Comparison of ENCODE assay signal across 10 mouse cellular contexts in genomic region chrX:103533831-103534230, GRCm38 (mm10).
DNase-seq lines count a peak whose midpoint lies in the region; ATAC-seq lines count a peak whose summit lies in the region.
"Had no signal": no experiment of that assay in that cellular context is flagged by ENCODE, and none has a peak within 500 bp of the region (broad histone marks: within the 10 kb centered on the region; RNA-seq: fewer than 3 reads in every experiment).

No protein-coding gene starts in this region.

- ATAC-seq in embryonic facial prominence, embryonic 11.5 days (replicated peaks; ENCODE audit: insufficient number of reproducible peaks, low FRiP score, low TSS enrichment, low read depth): no peak
- no peak for ATAC-seq in hindbrain, embryonic 11.5 days (ENCODE audit: low FRiP score)
- no peak for ATAC-seq in midbrain, embryonic 14.5 days (ENCODE audit: low FRiP score, low TSS enrichment)
- ATAC-seq in activated CD4-positive, CD25-positive, alpha-beta regulatory T cell, adult 4 months: no peak

- H3K27ac ChIP-seq in embryonic facial prominence, embryonic 11.5 days (replicated peaks; ENCODE audit: low read depth, low read length): peak overlapping the region; percentile 62
- peak overlapping the region; percentile 89 for H3K27ac ChIP-seq in hindbrain, embryonic 11.5 days (ENCODE audit: low read depth, low read length)
- H3K27ac ChIP-seq in midbrain, embryonic 14.5 days (replicated peaks; ENCODE audit: low read depth, low read length): peak overlapping the region; percentile 94
- H3K27ac ChIP-seq: liver, embryonic 14.5 days had no signal

- WGBS in embryonic facial prominence, embryonic 11.5 days: 16% methylated on average over 1 of the region's 1 CpGs
- WGBS in hindbrain, embryonic 11.5 days: 8% methylated on average over 1 of the region's 1 CpGs
- 14% methylated on average over 1 of the region's 1 CpGs for WGBS in midbrain, embryonic 14.5 days

- H3K4me1 ChIP-seq in embryonic facial prominence, embryonic 11.5 days (ENCODE audit: control insufficient read depth, insufficient read depth, low read length): no peaks in the 10 kb centered on the region
- 0 out of 2 replicates have a peak, but pooled peaks cover 2% of the 10 kb centered on the region for H3K4me1 ChIP-seq in hindbrain, embryonic 11.5 days (replicated peaks; ENCODE audit: control insufficient read depth, insufficient read depth, low read length)
- peaks cover 20% of the 10 kb centered on the region for H3K4me1 ChIP-seq in midbrain, embryonic 14.5 days (ENCODE audit: control insufficient read depth, insufficient read depth, low read length)

- H3K4me3 ChIP-seq in embryonic facial prominence, embryonic 11.5 days (ENCODE audit: low read depth, low read length): no peak overlapping the region
- no peak overlapping the region for H3K4me3 ChIP-seq in hindbrain, embryonic 11.5 days (ENCODE audit: low read depth, low read length)
- no peak overlapping the region for H3K4me3 ChIP-seq in midbrain, embryonic 14.5 days (replicated peaks; ENCODE audit: low read depth, low read length)

- no peak overlapping the region for H3K9ac ChIP-seq in embryonic facial prominence, embryonic 11.5 days (replicated peaks; ENCODE audit: low read length)
- no peak overlapping the region; the same call in 1 of the 2 replicates for H3K9ac ChIP-seq in hindbrain, embryonic 11.5 days (ENCODE audit: low read depth, low read length)
- H3K9ac ChIP-seq in midbrain, embryonic 14.5 days (replicated peaks; ENCODE audit: low read length): no peak overlapping the region
- H3K9ac ChIP-seq: liver, embryonic 14.5 days had no signal

- H3K27me3 ChIP-seq in embryonic facial prominence, embryonic 11.5 days (ENCODE audit: control insufficient read depth, insufficient read depth, low read length): no peaks in the 10 kb centered on the region
- no peaks in the 10 kb centered on the region for H3K27me3 ChIP-seq in hindbrain, embryonic 11.5 days (ENCODE audit: control insufficient read depth, insufficient read depth, low read length)
- H3K27me3 ChIP-seq in midbrain, embryonic 14.5 days (ENCODE audit: control insufficient read depth, insufficient read depth, low read length): no peaks in the 10 kb centered on the region
- H3K27me3 ChIP-seq: CH12.LX had no signal

- no peak overlapping the region for H3K4me2 ChIP-seq in embryonic facial prominence, embryonic 11.5 days (ENCODE audit: low read depth, low read length)
- no peak overlapping the region for H3K4me2 ChIP-seq in hindbrain, embryonic 11.5 days (replicated peaks; ENCODE audit: low read depth, low read length)
- H3K4me2 ChIP-seq in midbrain, embryonic 14.5 days (ENCODE audit: low read length): no peak overlapping the region

- DNase-seq in Muller cell, postnatal 12 days (ENCODE audit: inconsistent ontology term): peak; percentile 62
- no peak for DNase-seq in embryonic facial prominence, embryonic 11.5 days (ENCODE audit: low spot score)
- peak; percentile 24 for DNase-seq in hindbrain, embryonic 11.5 days (ENCODE audit: low spot score)
- DNase-seq in midbrain, embryonic 14.5 days: no peak
- no peak for DNase-seq in adrenal gland, postnatal 14 days
- DNase-seq in lung, postnatal 36 days: no peak
- DNase-seq in urinary bladder, adult 2 months (ENCODE audit: low spot score): no peak

- no peaks in the 10 kb centered on the region for H3K9me3 ChIP-seq in embryonic facial prominence, embryonic 11.5 days (replicated peaks; ENCODE audit: control insufficient read depth, low read length)
- H3K9me3 ChIP-seq in hindbrain, embryonic 11.5 days (ENCODE audit: control insufficient read depth, low read length): no peaks in the 10 kb centered on the region
- H3K9me3 ChIP-seq in midbrain, embryonic 14.5 days (ENCODE audit: control insufficient read depth, low read length): no peaks in the 10 kb centered on the region

- no peaks in the 10 kb centered on the region for H3K36me3 ChIP-seq in embryonic facial prominence, embryonic 11.5 days (replicated peaks; ENCODE audit: control insufficient read depth, insufficient read depth, low read depth, low read length)
- H3K36me3 ChIP-seq in hindbrain, embryonic 11.5 days (ENCODE audit: control insufficient read depth, insufficient read depth, low read length): no peaks in the 10 kb centered on the region
- H3K36me3 ChIP-seq in midbrain, embryonic 14.5 days (ENCODE audit: control insufficient read depth, insufficient read depth, low read length): no peaks in the 10 kb centered on the region

Comparison
In these comparisons a context has a peak if more than half of its experiments do, and no peak if none do; other contexts are left out.
1. DNase-seq: peak in Muller cell, postnatal 12 days (single experiment) and hindbrain, embryonic 11.5 days (single experiment); none in embryonic facial prominence, embryonic 11.5 days (single experiment), midbrain, embryonic 14.5 days (single experiment), adrenal gland, postnatal 14 days (single experiment), lung, postnatal 36 days (single experiment) and urinary bladder, adult 2 months (single experiment).
2. Peak in every context shown above with its lines, with median percentiles within 50 percentile points of each other: H3K27ac ChIP-seq.